Mouse (Mus musculus): ENCODE measurements around the gene Fam161a. TPM values are rescaled to one million over a fixed set of nuclear protein-coding genes. Genes with fewer than 3 reads are reported as not detected.

Fam161a gene
- polyA plus RNA-seq, 1 experiment from 2014 or later, result 5.8 TPM

GRCm38 (mm10) chr11:22978711-22979110, 28.6 kb upstream of the Fam161a start:
- 37% methylated on average over 1 of the region's 1 CpGs for WGBS
- H3K27ac ChIP-seq (replicated peaks), result no peak overlapping the region
- H3K4me1 ChIP-seq (replicated peaks), result peaks cover 70% of the 10 kb centered on the region
- H3K4me2 ChIP-seq, result no peak overlapping the region
- H3K27me3 ChIP-seq, result no peaks in the 10 kb centered on the region
- no peak for ATAC-seq (ENCODE audit: low FRiP score, low read depth)
- no peak overlapping the region for H3K4me3 ChIP-seq
- H3K9me3 ChIP-seq, result no peaks in the 10 kb centered on the region
- H3K36me3 ChIP-seq, result peaks cover 10% of the 10 kb centered on the region
- H3K9ac ChIP-seq, result no peak overlapping the region

DNA sequence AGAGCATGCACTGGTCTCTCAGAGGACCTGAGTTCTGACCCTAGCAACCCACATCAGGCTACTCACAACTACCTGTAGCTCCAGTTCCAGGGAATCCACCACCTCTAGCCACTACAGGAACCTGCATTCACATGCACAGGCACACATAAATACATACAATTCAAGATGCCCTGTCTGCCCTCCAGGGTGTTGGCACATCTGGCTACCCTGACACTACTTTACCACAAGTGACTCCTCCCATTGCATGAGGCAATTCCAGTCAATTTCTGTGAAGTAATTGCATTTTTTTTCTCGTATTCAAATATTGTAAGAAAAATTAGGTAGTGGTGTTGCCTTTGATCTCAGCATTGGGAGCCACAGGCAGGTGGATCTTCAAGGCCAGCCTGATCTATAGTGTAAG, 28.1 kb upstream of the Fam161a start:
- no peak for ATAC-seq (ENCODE audit: low FRiP score, low read depth)
- no peaks in the 10 kb centered on the region for H3K9me3 ChIP-seq
- no peak overlapping the region for H3K9ac ChIP-seq
- H3K36me3 ChIP-seq, result peaks cover 7% of the 10 kb centered on the region
- no peak overlapping the region for H3K4me2 ChIP-seq
- peaks cover 65% of the 10 kb centered on the region for H3K4me1 ChIP-seq (replicated peaks)
- no peak overlapping the region for H3K27ac ChIP-seq (replicated peaks)
- no peak overlapping the region for H3K4me3 ChIP-seq
- H3K27me3 ChIP-seq, result no peaks in the 10 kb centered on the region
- WGBS, result 91% methylated on average over 1 of the region's 1 CpGs

DNA sequence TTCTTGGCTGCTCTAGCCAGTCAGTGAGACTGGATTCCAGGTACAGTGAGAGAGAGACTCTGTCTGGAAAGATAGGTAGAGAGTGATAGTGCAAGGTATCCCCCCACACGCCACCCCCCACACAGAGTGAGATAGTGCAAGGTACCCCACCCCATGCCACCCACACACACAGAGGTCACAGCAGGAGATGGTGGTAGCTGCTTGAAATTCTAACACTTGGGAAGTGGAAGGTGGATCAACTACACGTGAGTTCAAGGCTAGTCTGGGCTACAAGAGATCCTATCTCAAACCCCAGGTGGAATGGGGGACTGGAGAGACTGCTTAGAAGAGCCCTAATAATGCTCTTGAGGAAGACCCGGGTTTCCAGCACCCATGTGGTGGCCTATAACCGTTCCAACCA, 26.3 kb upstream of the Fam161a start:
- 49% methylated on average over 4 of the region's 4 CpGs for WGBS
- Histone ChIP-seq H3K27ac (replicated peaks) (peak overlapping the region; percentile 91), H3K4me2 (peak overlapping the region; percentile 62), H3K27me3 (no peaks in the 10 kb centered on the region), H3K4me3 (peak overlapping the region; percentile 57), H3K4me1 (replicated peaks) (peaks cover 51% of the 10 kb centered on the region), H3K9me3 (no peaks in the 10 kb centered on the region), H3K36me3 (peaks cover 7% of the 10 kb centered on the region), H3K9ac (peak overlapping the region; percentile 64; the same call in 1 of the 2 replicates)
- no peak for ATAC-seq (ENCODE audit: low FRiP score, low read depth)

DNA sequence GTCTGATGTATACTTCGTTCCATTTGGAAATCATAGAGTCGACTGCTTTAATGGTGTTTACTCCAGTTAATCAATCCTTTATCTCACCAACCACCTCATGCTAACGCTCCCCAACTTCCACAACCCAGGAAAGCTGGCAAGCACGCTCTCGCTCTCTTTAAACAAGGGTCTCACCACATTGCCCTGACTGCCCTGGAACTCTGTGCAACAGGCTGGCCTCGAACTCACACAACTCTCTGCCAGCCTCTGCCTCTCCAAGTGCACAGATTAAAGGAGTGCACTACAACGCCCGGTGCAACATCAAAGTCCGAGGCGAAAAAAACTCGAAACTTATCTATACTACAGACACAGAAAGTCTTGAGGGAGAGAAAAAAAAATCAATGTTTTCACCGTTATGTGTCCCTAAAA, 25.8 kb upstream of the Fam161a start:
- H3K36me3 ChIP-seq, result peaks cover 4% of the 10 kb centered on the region
- H3K27me3 ChIP-seq, result no peaks in the 10 kb centered on the region
- peak overlapping the region; percentile 64 for H3K9ac ChIP-seq
- H3K27ac ChIP-seq (replicated peaks), result peak overlapping the region; percentile 91
- peak; percentile 21; the same call in 1 of the 2 replicates for ATAC-seq (ENCODE audit: low FRiP score, low read depth)
- peak overlapping the region; percentile 62 for H3K4me2 ChIP-seq
- peak overlapping the region; percentile 57 for H3K4me3 ChIP-seq
- whole genome bisulfite sequencing, result 5% methylated on average over 12 of the region's 12 CpGs
- peaks cover 46% of the 10 kb centered on the region for H3K4me1 ChIP-seq (replicated peaks)
- no peaks in the 10 kb centered on the region for H3K9me3 ChIP-seq

DNA sequence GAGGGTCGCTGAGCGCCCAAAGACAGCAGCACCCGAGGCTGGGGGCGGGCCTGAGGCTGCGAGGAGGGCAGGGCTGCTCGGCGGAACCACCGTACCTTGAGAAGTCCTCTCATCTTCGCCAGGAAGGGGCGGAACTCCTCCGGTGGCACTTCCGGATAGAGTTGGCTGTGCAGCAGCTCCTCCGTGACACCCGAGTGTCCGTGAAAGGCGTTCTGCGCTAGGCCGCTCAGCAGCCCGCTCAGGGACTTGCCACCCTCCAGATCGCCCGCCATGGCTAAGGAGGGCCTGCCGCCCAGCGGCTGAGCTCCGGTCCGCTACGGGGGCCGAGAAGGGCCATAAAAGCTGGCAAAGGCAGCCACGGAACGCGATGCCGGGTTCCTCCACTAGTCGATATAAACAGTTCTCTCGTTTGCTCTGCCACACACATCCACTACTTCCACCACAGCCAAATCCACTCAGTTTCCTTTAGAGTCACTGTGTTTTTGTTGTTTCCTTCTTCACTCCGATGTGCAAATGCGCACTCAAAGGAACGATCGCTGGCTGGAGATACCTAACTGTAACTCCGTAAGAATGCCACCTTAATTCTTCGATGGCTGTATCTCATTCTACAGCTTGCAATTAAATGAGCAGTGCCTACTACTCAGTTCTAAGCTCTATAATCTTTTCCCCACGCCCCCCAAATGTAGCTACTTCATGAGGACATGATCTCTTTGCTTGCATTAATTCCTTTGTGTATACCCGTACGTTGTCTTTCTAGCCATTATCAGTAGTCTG, 25.2 kb upstream of the Fam161a start, which contains the start of the genes Gm28048 and Commd1:
TSS of gene Gm28048 (minus strand) at position 107 of the 774 bp plus-strand sequence.
TSS of gene Commd1 (minus strand) at position 399 of the 774 bp plus-strand sequence.
- Histone ChIP-seq H3K4me1 (replicated peaks) (peaks cover 39% of the 10 kb centered on the region), H3K27me3 (no peaks in the 10 kb centered on the region), H3K27ac (replicated peaks) (peak within 1 kb of the TSS; percentile 91), H3K36me3 (no peaks in the 10 kb centered on the region; the same call in 1 of the 2 replicates), H3K9me3 (no peaks in the 10 kb centered on the region), H3K9ac (peak within 1 kb of the TSS; percentile 64), H3K4me2 (peak within 1 kb of the TSS; percentile 62), H3K4me3 (peak within 1 kb of the TSS; percentile 57)
- ATAC-seq (ENCODE audit: low FRiP score, low read depth), result peak; percentile 93
- WGBS, result 2% methylated on average over 42 of the region's 42 CpGs

GRCm38 (mm10) chr11:22982846-22983245, 24.5 kb upstream of the Fam161a start:
- WGBS, result 79% methylated on average over 6 of the region's 6 CpGs
- Histone ChIP-seq H3K4me1 (replicated peaks) (peaks cover 36% of the 10 kb centered on the region), H3K9ac (no peak overlapping the region), H3K4me2 (peak overlapping the region; percentile 62; the same call in 1 of the 2 replicates), H3K36me3 (no peaks in the 10 kb centered on the region; the same call in 1 of the 2 replicates), H3K27me3 (no peaks in the 10 kb centered on the region), H3K9me3 (no peaks in the 10 kb centered on the region), H3K4me3 (no peak overlapping the region), H3K27ac (replicated peaks) (0 out of 2 replicates have a peak overlapping the region, but pooled peaks have one; percentile 5)
- ATAC-seq (ENCODE audit: low FRiP score, low read depth), result no peak

- Histone ChIP-seq H3K9ac (no peak overlapping the region), H3K27me3 (no peaks in the 10 kb centered on the region), H3K36me3 (no peaks in the 10 kb centered on the region), H3K27ac (replicated peaks) (no peak overlapping the region), H3K4me2 (no peak overlapping the region), H3K9me3 (no peaks in the 10 kb centered on the region), H3K4me3 (no peak overlapping the region), H3K4me1 (replicated peaks) (peaks cover 15% of the 10 kb centered on the region)
- no peak for ATAC-seq (ENCODE audit: low FRiP score, low read depth)
- 85% methylated on average over 3 of the region's 3 CpGs for WGBS
These were observed 21.8 kb upstream of the Fam161a start for GRCm38 (mm10) chr11:22985510-22985909.

- H3K4me3 ChIP-seq, result no peak overlapping the region
- no peak overlapping the region for H3K4me2 ChIP-seq
- H3K4me1 ChIP-seq (replicated peaks), result peaks cover 16% of the 10 kb centered on the region
- 43% methylated on average over 2 of the region's 2 CpGs for whole genome bisulfite sequencing
- no peak for ATAC-seq (ENCODE audit: low FRiP score, low read depth)
- no peaks in the 10 kb centered on the region for H3K27me3 ChIP-seq
- H3K27ac ChIP-seq (replicated peaks), result no peak overlapping the region
- no peak overlapping the region for H3K9ac ChIP-seq
- H3K36me3 ChIP-seq, result no peaks in the 10 kb centered on the region
- H3K9me3 ChIP-seq, result no peaks in the 10 kb centered on the region
These were observed 20.0 kb upstream of the Fam161a start for GRCm38 (mm10) chr11:22987357-22987756.

DNA sequence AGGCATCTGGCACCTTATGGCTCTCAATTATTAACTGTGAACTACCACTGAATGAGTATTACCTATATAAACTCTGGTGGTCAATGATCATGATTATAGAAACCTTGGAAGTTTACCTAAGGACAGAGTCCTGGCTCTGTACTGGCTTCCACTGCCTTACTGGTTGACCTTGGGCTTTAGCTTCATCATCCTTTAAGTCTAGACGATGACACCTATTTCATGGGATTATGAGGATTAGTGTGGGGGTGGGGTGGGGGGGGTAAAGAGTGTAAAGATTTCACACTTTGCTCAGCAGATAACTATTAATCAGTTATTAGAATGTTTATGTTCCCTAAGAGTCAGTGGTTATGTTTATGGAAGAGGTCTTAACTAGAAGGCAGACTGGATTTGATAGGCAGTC, 17.5 kb upstream of the Fam161a start:
- no peak; the same call in 1 of the 2 replicates for ATAC-seq (ENCODE audit: low FRiP score, low read depth)
- H3K4me3 ChIP-seq, result peak overlapping the region; percentile 83

GRCm38 (mm10) chr11:22990393-22991126, 16.8 kb upstream of the Fam161a start, which contains the start of gene Cct4:
TSS of gene Cct4 (plus strand) at chr11:22990519.
- Histone ChIP-seq H3K4me2 (peak within 1 kb of the TSS; percentile 82), H3K9ac (peak within 1 kb of the TSS; percentile 89), H3K27ac (replicated peaks) (peak within 1 kb of the TSS; percentile 87), H3K27me3 (no peaks in the 10 kb centered on the region), H3K4me3 (peak within 1 kb of the TSS; percentile 83), H3K4me1 (replicated peaks) (peaks cover 16% of the 10 kb centered on the region), H3K36me3 (peaks cover 20% of the 10 kb centered on the region), H3K9me3 (no peaks in the 10 kb centered on the region)
- peak; percentile 99 for ATAC-seq (ENCODE audit: low FRiP score, low read depth)
- WGBS, result under 1% methylated on average over 66 of the region's 66 CpGs

More for the DNA sequence above, 17.5 kb upstream of the Fam161a start:
- peak overlapping the region; percentile 82 for H3K4me2 ChIP-seq
- H3K4me1 ChIP-seq (replicated peaks), result peaks cover 16% of the 10 kb centered on the region
- 45% methylated on average over 1 of the region's 1 CpGs for WGBS
- no peaks in the 10 kb centered on the region for H3K27me3 ChIP-seq
- H3K36me3 ChIP-seq, result peaks cover 12% of the 10 kb centered on the region
- no peaks in the 10 kb centered on the region for H3K9me3 ChIP-seq
- peak overlapping the region; percentile 89 for H3K9ac ChIP-seq
- H3K27ac ChIP-seq (replicated peaks), result peak overlapping the region; percentile 87

DNA sequence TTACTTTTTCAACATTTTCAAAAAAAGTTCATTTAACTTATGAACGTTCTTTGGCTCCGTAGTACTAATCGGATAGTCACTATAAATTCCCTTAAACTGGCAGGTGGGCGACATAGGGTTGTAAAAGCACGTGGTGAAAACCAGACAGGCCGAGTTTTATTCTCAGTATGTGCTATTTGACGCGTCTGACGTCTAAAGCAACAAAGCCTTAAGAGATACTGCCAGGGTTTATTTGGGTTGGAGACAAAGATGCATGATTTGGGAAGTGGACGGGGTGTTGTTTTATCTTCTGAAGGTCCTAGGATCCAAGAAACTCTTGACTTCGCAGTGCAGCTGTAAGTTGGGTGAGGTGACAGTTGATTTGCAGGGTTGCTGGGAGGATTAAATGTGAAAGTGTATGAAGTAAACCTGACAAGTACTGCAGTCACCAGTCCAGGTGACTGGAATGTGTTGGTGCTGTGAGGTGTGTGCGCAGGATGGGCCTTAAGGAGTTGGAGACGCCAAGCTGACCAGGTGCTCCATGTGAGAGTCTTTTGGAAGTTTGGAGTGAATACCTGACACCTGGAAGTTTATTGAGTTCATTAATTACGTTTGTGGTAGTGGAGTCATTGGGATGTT, 16.0 kb upstream of the Fam161a start:
- peak overlapping the region; percentile 89 for H3K9ac ChIP-seq
- ATAC-seq (ENCODE audit: low FRiP score, low read depth), result no peak
- peak overlapping the region; percentile 82 for H3K4me2 ChIP-seq
- 14% methylated on average over 14 of the region's 14 CpGs for WGBS
- H3K27me3 ChIP-seq, result no peaks in the 10 kb centered on the region
- peaks cover 16% of the 10 kb centered on the region for H3K4me1 ChIP-seq (replicated peaks)
- H3K4me3 ChIP-seq, result peak overlapping the region; percentile 83
- peaks cover 25% of the 10 kb centered on the region for H3K36me3 ChIP-seq
- no peaks in the 10 kb centered on the region for H3K9me3 ChIP-seq
- H3K27ac ChIP-seq (replicated peaks), result no peak overlapping the region

Measured in hindbrain, embryonic 15.5 days (tissue).